Mouse (Mus musculus): Measurements from ENCODE around the gene Yy2.

The Yy2 gene

DNA sequence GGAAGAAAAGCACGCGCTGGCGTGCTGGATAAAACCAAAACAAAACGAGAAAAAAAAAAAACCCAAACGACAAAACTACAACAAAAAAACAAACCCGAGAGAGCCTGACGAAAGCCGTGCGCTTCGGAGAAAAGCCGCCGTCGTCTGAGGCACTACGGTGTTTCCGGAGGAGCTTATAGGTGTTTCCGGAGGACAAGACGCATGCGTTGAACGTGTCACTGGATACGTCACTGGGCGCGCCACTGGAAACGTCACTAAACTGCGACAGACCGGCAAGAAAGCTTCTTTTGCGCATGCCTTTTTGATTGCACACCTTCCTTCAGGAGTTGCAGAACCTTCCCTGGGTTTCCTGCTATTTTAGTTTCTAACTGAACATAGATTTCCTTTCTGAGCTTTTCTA lies at the start of gene Yy2:
Gene Yy2 (minus strand): TSS at position 146 of the 400 bp plus-strand sequence.
- no peak for DNase-seq (ENCODE audit: low spot score)

DNA sequence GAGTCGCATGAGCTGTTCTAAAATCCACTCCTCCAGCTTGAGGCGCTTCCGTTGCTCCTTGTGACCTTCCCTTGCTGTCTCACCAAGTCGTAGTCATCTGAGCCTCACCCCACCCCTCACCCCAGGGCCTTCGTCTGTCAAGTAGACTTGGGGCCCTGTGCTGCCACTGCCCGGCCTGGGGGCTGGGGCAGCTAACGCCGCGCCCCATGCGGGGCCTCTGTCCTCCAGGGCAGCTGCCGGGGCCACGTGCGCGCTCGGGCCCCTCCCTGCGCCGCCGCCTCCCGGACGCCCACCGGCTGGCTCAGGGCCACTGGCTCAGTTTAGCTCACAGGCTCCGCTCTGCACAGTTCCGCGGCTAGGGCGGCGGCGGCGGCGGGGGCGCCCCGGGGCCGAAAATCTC lies 44.1 kb upstream of the Yy2 start:
- no peak for DNase-seq (ENCODE audit: low spot score)

DNA sequence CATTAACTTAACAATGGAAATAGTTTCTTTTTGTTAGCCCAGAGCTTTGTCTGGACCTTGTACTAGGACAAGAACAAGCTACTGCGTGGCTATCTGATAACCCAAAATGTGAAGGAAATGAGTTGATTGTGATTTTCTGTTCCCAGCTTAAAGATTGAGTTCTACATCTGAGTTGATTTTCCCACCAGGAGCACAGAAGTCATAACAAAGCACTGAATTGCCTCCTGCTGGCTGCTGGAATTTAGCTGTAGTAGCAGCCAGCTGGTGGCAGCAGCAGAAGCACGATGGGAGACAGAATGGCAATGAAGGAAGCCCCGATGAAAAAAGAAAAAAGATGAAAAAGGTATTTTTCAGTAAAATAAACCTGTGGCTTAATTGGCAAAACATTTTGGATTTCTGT lies 32.7 kb upstream of the Yy2 start:
- peak; percentile 41 for DNase-seq (ENCODE audit: low spot score)

DNA sequence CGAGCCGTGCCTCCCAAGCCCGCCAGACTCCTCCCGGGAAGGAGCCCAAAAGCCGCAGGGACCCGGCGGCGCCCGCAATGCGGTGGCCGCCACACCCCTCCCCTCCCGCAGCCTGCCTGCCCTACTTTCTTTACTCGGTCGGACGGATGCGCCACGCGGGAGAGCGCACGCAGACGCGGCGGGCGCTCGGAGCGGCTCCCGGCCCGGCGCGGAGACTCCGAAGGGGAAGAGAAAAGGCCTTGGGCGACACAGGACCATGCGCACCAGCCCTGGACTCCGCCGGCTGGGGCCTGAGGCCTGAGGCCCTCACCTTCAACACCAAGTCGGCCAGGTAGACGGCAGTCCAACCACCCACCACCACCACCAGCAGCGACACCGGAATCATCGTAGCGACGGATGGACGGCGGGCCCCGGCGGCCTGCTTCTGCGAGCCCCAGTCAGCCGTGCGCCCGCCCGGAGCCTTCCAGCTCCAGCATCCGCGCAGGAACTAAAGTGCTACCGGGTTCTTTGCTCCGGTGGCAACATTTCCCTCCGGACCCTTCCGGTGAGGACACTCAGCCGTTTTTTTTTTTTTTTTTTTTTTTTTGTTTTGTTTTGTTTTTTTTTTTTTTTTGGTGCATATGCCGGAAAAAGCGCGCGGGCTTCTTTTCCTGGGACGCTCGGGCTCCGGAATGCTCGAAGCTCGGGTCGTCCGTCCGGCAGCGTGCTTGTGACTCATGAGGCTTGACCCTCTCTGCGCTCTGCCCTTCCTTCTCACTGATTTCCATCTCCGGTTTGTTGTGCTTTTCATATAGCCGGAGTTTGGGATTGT lies 29.6 kb upstream of the Yy2 start, which contains the start of gene Mbtps2:
Gene Mbtps2 (minus strand): TSS at position 530 of the 811 bp plus-strand sequence.
- DNase-seq (ENCODE audit: low spot score) = peak; percentile 86

DNA sequence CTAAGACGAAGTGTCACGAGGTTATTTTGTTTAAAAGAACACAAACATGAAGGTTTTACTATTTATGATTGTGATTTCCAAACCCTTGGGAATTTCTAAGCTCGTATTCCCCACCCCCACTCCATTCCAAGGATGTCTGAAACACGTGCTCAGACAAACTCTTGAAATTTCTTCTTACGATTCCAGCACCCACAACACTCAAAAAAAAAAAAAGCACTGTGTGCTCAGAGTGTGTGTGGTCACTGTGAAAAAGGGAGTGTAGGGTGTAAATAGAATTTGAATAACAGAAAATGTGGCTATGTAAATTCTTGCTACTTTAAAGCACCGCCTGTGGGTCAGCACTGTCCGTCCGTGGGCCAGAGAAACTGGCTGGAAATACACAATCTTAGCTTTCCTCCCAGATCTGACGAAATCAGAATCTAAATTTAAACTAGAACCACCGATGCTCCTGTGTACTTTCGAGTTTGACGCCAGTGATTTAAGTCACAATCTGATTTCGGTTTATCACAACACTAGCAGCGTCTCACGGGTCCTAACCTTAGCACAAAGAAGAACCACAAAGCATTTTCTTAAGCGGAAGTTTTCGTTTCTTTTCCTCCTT lies 28.9 kb upstream of the Yy2 start:
- peak; percentile 33 for DNase-seq (ENCODE audit: low spot score)

DNA sequence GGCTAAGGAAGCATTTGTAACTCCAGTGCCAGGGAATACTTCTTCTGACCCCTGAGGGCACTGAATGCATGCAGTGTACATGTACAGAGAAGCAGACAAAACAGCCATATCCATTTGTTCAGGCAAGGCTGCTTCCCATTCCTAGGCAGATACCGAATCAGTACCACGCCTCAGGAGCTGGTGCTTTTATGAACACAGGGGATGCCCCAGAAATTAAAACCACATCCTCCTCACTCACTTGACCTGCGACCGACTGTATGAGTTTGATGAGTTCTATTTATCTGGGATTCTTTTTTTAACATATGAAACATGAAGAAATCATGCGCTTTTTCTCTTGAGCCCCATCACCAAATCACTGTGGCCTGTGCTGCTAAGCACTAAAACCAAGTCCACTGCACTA lies 28.0 kb upstream of the Yy2 start:
- DNase-seq (ENCODE audit: low spot score) = no peak

DNA sequence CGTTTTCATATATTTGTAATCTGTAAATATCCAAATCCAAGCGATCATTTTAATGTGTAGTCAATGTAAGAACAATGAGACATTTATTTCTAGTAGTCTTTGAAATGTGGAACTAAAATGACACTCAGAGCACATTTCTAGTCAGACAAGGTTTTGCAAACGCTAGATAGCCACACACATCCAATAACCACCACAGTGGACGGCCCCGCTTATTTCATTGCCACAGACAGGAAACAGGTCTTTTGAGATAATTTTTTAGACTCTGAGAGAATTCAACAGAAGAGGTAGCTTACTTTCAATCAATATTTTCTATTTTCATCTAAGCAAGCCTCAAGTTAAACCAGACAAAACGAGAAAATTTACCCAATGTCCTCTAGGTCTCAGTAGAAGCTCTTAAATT lies 27.1 kb upstream of the Yy2 start:
- no peak for DNase-seq (ENCODE audit: low spot score)

DNA sequence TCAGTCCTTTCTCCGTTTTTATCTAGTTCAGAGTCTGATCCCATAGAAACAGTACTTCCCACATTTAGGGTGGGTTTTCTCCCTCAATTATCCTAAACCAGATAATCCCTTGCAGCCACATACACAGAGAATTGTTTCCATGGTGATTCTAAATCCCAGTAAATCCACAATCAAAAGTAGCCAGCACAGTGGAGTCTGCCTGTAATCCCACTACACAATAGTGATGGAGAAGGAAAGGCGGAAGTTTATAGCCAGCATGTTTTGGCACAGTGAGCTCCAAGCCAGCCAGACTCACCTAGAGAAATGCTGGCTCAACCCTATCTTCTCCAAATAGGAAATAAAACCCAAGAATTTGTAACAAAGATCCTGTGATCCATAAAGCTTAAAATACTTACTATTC lies 25.8 kb upstream of the Yy2 start:
- DNase-seq (ENCODE audit: low spot score) = no peak

DNA sequence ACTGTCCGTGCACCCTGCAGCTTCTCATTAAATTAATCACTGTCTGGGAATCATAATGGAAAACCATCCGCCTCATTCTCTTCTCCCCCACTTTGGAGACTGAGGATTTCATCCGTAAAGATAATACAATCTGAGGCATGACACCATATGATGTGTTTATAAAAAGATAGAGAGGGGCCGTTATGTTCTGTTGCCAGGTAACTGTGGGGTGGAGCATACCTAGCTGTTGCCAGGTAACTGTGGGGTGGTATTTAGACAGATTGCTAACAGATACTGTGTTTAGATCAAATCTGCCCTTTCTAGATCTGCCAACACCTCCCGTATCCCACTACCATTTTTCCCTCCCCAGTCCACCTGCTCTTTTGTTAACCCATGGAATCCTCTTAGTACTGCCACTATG lies 18.2 kb upstream of the Yy2 start:
- no peak for DNase-seq (ENCODE audit: low spot score)

DNA sequence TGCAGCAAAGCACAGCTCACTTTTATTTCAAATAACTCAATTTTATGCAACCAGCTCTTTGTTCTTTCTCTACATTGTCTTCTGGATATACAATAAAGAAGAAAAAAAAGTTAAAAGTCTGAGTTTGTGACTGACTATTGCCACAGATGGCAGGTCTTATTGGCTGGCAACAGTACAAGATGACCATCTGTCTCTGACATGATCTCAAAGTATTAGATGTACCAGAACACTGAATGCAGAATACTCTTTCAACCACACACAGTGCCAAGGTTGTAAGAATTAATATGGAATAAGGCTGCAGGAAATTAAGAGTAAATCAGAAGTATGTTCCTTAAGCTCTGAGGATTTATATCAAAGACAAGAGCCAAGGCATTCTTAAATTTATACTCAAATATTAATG lies 17.6 kb upstream of the Yy2 start:
- no peak for DNase-seq (ENCODE audit: low spot score)

DNA sequence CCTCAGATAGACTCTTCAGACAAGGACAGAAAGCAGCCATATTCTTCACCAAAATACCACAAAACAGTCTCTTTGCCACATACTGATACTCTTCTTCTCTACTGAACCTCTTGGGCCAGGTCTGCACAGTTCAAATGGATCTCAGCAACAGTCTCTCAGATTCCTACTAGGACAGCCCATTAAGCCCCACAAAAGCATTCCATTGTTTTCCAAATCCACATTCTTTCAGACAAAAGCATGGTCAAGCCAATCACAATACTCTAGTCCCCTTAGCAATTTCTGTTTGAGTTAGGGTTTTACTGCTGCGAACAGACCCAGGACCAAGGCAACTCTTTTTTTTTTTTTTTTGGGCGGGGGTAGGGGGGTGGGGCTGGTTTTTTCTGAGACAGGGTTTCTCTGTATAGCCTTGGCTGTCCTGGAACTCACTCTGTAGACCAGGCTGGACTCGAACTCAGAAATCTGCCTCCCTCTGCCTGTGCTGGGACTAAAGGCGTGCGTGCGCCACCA lies 10.4 kb upstream of the Yy2 start:
- no peak for DNase-seq (ENCODE audit: low spot score)

DNA sequence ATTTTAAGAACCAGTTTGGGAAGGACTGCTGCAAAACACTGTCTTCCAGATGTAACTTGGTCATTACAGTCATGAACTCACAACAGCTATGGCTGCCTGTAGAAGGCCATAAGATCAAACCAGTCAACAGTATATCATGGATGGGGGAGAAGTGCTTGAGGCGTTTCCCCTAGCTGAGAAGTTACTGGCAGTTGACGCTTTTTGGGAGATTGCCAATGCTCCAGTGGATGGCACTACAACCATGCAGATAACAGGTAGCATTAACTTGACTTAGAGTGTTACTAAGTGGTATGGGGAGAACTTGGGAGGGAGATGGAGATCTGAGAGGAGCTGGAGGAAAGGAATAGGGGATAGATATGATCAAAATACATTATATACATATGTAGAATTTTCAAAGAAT lies 5.9 kb upstream of the Yy2 start:
- no peak for DNase-seq (ENCODE audit: low spot score)

DNA sequence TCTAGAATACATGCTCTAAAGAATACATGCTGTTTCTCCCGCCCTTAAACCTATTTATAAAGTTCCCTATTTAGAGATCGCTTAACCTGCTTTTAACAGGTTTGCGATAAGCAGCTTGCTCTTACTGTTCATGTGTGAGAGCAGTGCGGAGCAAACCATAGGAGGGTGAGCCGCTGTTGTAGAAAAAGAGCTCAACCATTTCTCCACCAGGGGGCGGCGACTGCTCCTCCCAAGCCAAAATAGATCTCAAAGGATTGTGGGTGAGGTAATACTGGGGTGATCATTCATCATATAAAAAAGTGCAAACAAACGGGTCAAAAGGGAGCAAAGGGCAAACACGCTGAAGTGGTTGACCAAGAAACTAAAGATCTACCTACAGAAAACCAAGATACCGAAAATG lies 5.0 kb downstream of the Yy2 start:
- DNase-seq (ENCODE audit: low spot score) = no peak

DNA sequence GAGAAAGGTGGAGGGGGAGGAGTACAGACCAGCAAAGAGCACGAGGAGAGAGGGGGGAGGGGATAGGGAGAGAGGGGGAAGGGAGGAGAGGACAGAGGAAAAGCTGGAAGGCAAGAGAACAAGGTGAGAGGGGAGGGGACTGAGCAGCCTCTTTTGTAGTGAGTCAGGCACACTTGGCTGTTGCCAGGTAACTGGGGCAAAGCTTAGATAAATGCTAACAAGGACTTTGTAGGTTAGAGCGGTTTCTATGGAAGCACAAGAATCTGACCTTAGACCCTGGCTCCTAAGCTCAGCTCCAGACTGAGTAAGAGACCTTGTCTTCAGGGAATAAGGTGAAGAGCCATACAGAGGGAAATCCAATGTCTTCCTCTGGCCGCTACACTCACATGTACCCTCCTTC lies 21.7 kb downstream of the Yy2 start:
- DNase-seq (ENCODE audit: low spot score) = no peak

Data from MN1 (cell line).